Mouse (Mus musculus) neural tube, embryonic 14.5 days (tissue): ENCODE data around the gene Map2k1. TPM values are rescaled to one million over a fixed set of nuclear protein-coding genes. Genes with fewer than 3 reads are reported as not detected.
"Not testable (repeated sequence)": the region's sequence is repeated elsewhere in the genome, so short reads cannot be mapped to it uniquely, and the experiment has no call there.

Experiments used
- ATAC-seq: fragments of 200-750 bp; cut with Nextera tagmentation; 2 replicates; pipeline ENCODE4 v1.8.0; 2017; ENCODE audit warnings: low read depth, mild to moderate bottlenecking, moderate TSS enrichment, moderate library complexity
- H3K27ac ChIP-seq: fragments of 300-500 bp; sonication (generic); 2 replicates; pipeline ENCODE4 v1.5.1; 2014; ENCODE audit warnings: low read depth, mild to moderate bottlenecking, control low read depth, low read length, moderate library complexity, mixed read lengths
- H3K27me3 ChIP-seq: fragments of 300-500 bp; sonication (generic); 2 replicates; pipeline ENCODE4 v1.6.1; 2014; ENCODE audit warnings: low read length; ENCODE audit not compliant: control insufficient read depth, insufficient read depth
- H3K36me3 ChIP-seq: fragments of 300-500 bp; sonication (generic); 2 replicates; pipeline ENCODE4 v1.6.1; 2014; ENCODE audit warnings: low read length, mixed read lengths; ENCODE audit not compliant: control insufficient read depth, insufficient read depth
- H3K4me1 ChIP-seq: fragments of 300-500 bp; sonication (generic); 2 replicates; pipeline ENCODE4 v1.6.1; 2014; ENCODE audit warnings: low read length; ENCODE audit not compliant: control insufficient read depth, insufficient read depth
- H3K4me2 ChIP-seq: fragments of 300-500 bp; sonication (generic); 2 replicates; pipeline ENCODE4 v1.6.1; 2014; ENCODE audit warnings: mild to moderate bottlenecking, low read depth, low read length, control low read depth
- H3K4me3 ChIP-seq: fragments of 300-500 bp; sonication (generic); 2 replicates; pipeline ENCODE4 v1.5.1; 2014; ENCODE audit warnings: low read depth, low read length, control low read depth, mixed read lengths
- H3K9ac ChIP-seq: fragments of 300-500 bp; sonication (generic); replicated peaks from 2 replicates; pipeline ENCODE4 v1.6.1; 2014; ENCODE audit warnings: low read depth, mild to moderate bottlenecking, control low read depth, low read length, mixed read lengths
- H3K9me3 ChIP-seq: fragments of 300-500 bp; sonication (generic); 2 replicates; pipeline ENCODE4 v1.6.1; 2016; ENCODE audit warnings: low read length; ENCODE audit not compliant: control insufficient read depth
- WGBS: fragments of 180-500 bp; shearing (Covaris S2); extraction: QIAGEN DNeasy Blood & Tissue Kit; methylation state at CpG from one replicate; pipeline ENCODE4 v1.1.7; 2014; 5-methylcytosine and 5-hydroxymethylcytosine counted together
- polyA plus RNA-seq: library from polyadenylated mRNA; unstranded; fragments of >200 nt; fragmentation: Nextera tagmentation; extraction: Ambion mirVana; gene quantifications from 2 replicates; pipeline ENCODE4 v1.2.1, GENCODE M21; 2014

Map2k1 gene
- polyA plus RNA-seq, 1 experiment from 2014 or later, result 59.7 TPM

- H3K36me3 ChIP-seq, result no peaks in the 10 kb centered on the region
- no peak for ATAC-seq
- no peaks in the 10 kb centered on the region for H3K9me3 ChIP-seq
- 84% methylated on average over 4 of the region's 4 CpGs for WGBS
- no peaks in the 10 kb centered on the region for H3K27me3 ChIP-seq
- no peak overlapping the region for H3K4me2 ChIP-seq
- H3K4me1 ChIP-seq, result no peaks in the 10 kb centered on the region
- H3K9ac ChIP-seq, result no peak overlapping the region
- no peak overlapping the region for H3K4me3 ChIP-seq
- no peak overlapping the region for H3K27ac ChIP-seq
These were observed 20.9 kb upstream of the Map2k1 start for GRCm38 (mm10) chr9:64274291-64274690.

- Histone ChIP-seq H3K4me3 (no peak overlapping the region), H3K4me2 (no peak overlapping the region), H3K27ac (no peak overlapping the region), H3K4me1 (no peaks in the 10 kb centered on the region), H3K27me3 (no peaks in the 10 kb centered on the region), H3K9me3 (no peaks in the 10 kb centered on the region), H3K36me3 (no peaks in the 10 kb centered on the region), H3K9ac (no peak overlapping the region)
- 74% methylated on average over 4 of the region's 4 CpGs for WGBS
- ATAC-seq, result no peak
These were observed 20.3 kb upstream of the Map2k1 start for GRCm38 (mm10) chr9:64273757-64274156.

GRCm38 (mm10) chr9:64272611-64273010 is 19.2 kb upstream of the Map2k1 start:
- ATAC-seq, result no peak
- H3K4me3 ChIP-seq, result no peak overlapping the region
- H3K9me3 ChIP-seq, result no peaks in the 10 kb centered on the region
- H3K27ac ChIP-seq, result no peak overlapping the region
- H3K27me3 ChIP-seq, result no peaks in the 10 kb centered on the region
- no peak overlapping the region for H3K4me2 ChIP-seq
- no peaks in the 10 kb centered on the region for H3K4me1 ChIP-seq
- WGBS, result 40% methylated on average over 7 of the region's 7 CpGs
- H3K9ac ChIP-seq, result no peak overlapping the region
- no peaks in the 10 kb centered on the region for H3K36me3 ChIP-seq

GRCm38 (mm10) chr9:64271249-64271648 is 17.8 kb upstream of the Map2k1 start:
- no peak overlapping the region for H3K27ac ChIP-seq
- WGBS, result 76% methylated on average over 3 of the region's 3 CpGs

GRCm38 (mm10) chr9:64268836-64269235 is 15.4 kb upstream of the Map2k1 start:
- H3K4me3 ChIP-seq, H3K36me3 ChIP-seq, H3K27me3 ChIP-seq, H3K9me3 ChIP-seq, H3K4me2 ChIP-seq, ATAC-seq, H3K27ac ChIP-seq, H3K9ac ChIP-seq, H3K4me1 ChIP-seq: not testable (repeated sequence)
- WGBS, result 95% methylated on average over 8 of the region's 8 CpGs

More at GRCm38 (mm10) chr9:64271249-64271648, 17.8 kb upstream of the Map2k1 start:
- Histone ChIP-seq H3K9me3 (no peaks in the 10 kb centered on the region), H3K9ac (no peak overlapping the region), H3K27me3 (no peaks in the 10 kb centered on the region), H3K36me3 (no peaks in the 10 kb centered on the region), H3K4me1 (no peaks in the 10 kb centered on the region), H3K4me3 (no peak overlapping the region), H3K4me2 (no peak overlapping the region)
- ATAC-seq, result no peak

GRCm38 (mm10) chr9:64268196-64268595 is 14.8 kb upstream of the Map2k1 start:
- Histone ChIP-seq H3K9me3 (no peaks in the 10 kb centered on the region), H3K36me3 (no peaks in the 10 kb centered on the region), H3K4me1 (no peaks in the 10 kb centered on the region), H3K27me3 (no peaks in the 10 kb centered on the region), H3K4me3 (no peak overlapping the region), H3K4me2 (no peak overlapping the region), H3K9ac (no peak overlapping the region), H3K27ac (no peak overlapping the region)
- 92% methylated on average over 10 of the region's 10 CpGs for WGBS
- ATAC-seq, result no peak

- H3K4me1 ChIP-seq, result no peaks in the 10 kb centered on the region
- no peak overlapping the region for H3K9ac ChIP-seq
- no peak overlapping the region for H3K4me2 ChIP-seq
- H3K4me3 ChIP-seq, result no peak overlapping the region
- no peak overlapping the region for H3K27ac ChIP-seq
- no peaks in the 10 kb centered on the region for H3K36me3 ChIP-seq
- ATAC-seq, result no peak
- WGBS, result 92% methylated on average over 1 of the region's 1 CpGs
- no peaks in the 10 kb centered on the region for H3K27me3 ChIP-seq
- H3K9me3 ChIP-seq, result no peaks in the 10 kb centered on the region
These were observed 13.8 kb upstream of the Map2k1 start for GRCm38 (mm10) chr9:64267231-64267630.

- H3K9ac ChIP-seq, result no peak overlapping the region
- no peaks in the 10 kb centered on the region for H3K9me3 ChIP-seq
- H3K4me3 ChIP-seq, result no peak overlapping the region
- no peak overlapping the region for H3K4me2 ChIP-seq
- 55% methylated on average over 1 of the region's 1 CpGs for WGBS
- no peaks in the 10 kb centered on the region for H3K36me3 ChIP-seq
- no peaks in the 10 kb centered on the region for H3K4me1 ChIP-seq
- no peak for ATAC-seq
- H3K27ac ChIP-seq, result no peak overlapping the region
- no peaks in the 10 kb centered on the region for H3K27me3 ChIP-seq
These were observed 11.4 kb upstream of the Map2k1 start for GRCm38 (mm10) chr9:64264813-64265212.

GRCm38 (mm10) chr9:64261023-64261422 is 7.6 kb upstream of the Map2k1 start:
- Histone ChIP-seq H3K27me3 (no peaks in the 10 kb centered on the region), H3K36me3 (no peaks in the 10 kb centered on the region), H3K4me1 (no peaks in the 10 kb centered on the region), H3K9ac (no peak overlapping the region), H3K4me3 (no peak overlapping the region), H3K4me2 (no peak overlapping the region), H3K27ac (no peak overlapping the region), H3K9me3 (no peaks in the 10 kb centered on the region)
- 92% methylated on average over 4 of the region's 4 CpGs for WGBS
- ATAC-seq, result no peak

GRCm38 (mm10) chr9:64259906-64260305 is 6.5 kb upstream of the Map2k1 start:
- no peak for ATAC-seq
- Histone ChIP-seq H3K9ac (no peak overlapping the region), H3K27me3 (no peaks in the 10 kb centered on the region), H3K4me1 (no peaks in the 10 kb centered on the region), H3K9me3 (no peaks in the 10 kb centered on the region), H3K4me2 (no peak overlapping the region), H3K27ac (no peak overlapping the region), H3K4me3 (no peak overlapping the region), H3K36me3 (no peaks in the 10 kb centered on the region)
- 95% methylated on average over 5 of the region's 5 CpGs for WGBS
